Mouse (Mus musculus) myocyte (in vitro differentiated cells): Measurements from ENCODE around the gene Daxx.

Experiments
- MAX ChIP-seq: IDR thresholded peaks from one replicate; pipeline ENCODE4 v1.6.1; 2011; ENCODE audit warnings: low read depth, mild to moderate bottlenecking, control low read depth
- USF1 ChIP-seq: IDR thresholded peaks from one replicate; pipeline ENCODE4 v1.6.1; 2011; ENCODE audit warnings: low read depth, mild to moderate bottlenecking, control low read depth, moderate library complexity

DNA sequence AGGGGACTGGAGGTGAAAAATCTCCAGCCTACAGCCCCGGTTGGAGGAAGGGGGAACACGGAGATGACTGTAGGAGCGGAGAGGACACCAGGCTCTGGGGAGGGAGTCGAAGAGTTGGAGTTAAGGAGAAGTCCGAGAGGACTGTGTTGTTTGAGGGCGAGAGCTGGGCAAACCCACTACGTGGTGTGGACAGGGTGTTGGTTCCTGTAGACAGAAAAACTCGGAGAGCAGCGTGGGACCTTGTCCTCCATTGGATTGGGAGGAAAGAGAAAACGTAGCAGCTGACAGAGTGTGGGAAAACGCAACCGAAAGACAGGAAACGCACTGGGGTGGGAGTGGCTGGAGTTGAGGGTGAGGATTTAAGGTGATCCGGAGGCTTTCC, 646 bp downstream of the Daxx start:
- no peak for TF ChIP-seq USF1
- no peak for TF ChIP-seq MAX
